Mouse (Mus musculus): ENCODE results near the gene Rbfox1. TPM values are rescaled to one million over a fixed set of nuclear protein-coding genes. Genes with fewer than 3 reads are reported as not detected.
A peak's percentile ranks its signal among the peaks of the same experiment; 100 is the strongest.

The Rbfox1 gene
- total RNA-seq, 2 experiments from 2014 or later = 120 to 127 TPM

DNA sequence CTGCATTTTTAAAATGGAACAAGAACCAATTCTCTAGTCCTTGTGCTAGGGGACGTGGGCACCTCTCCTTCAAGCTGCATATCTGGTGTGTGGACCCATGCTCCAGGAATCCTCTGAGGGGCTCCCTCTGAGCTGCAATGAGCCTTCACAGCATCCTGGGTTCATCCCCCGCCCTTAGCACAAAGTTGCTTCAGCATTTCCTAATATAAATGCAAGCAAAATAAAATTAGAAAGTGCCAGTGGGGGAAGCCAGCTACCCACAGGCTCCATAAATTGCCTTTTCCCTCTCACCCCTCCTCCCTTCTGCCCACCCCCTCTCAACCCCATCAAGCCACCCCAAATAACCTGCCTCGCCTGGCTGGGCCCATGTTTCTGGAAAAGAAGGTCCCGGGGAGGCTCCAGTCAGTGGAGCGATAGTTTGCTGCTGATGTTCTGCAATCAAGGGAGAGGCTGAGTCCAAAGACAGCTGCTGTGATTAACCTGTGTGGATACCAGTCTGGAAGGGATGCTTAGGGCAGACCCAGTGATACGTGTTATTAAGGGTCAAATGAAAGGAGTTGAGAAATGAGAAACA lies 1070.0 kb downstream of the Rbfox1 start:
- intact Hi-C loops (cut with DNase I; ENCODE audit: low total_unique reads) = no loop called here
- no peak for DNase-seq

DNA sequence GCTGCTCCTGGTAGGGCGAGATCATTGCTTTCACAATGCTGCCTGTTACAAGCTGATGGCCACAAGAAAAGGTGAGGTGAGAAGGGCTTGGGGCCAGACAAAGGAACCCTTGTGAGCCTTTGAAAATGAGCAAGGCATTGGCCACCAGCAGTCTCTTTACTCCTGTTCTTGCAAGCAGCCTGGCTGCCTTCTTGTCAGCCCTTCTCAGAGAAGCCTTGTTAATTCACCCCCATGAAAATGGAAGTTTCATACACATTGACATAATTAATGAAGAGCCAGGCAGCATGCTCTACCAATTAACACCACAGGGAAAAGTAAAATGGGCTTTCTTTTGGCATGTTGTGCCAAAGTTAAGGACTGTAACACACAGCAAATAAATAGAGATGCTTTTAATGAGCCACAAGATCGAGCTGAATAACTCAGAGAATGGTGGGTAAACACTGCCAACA lies 1076.8 kb downstream of the Rbfox1 start:
- no peak for DNase-seq
- intact Hi-C loops (cut with DNase I; ENCODE audit: low total_unique reads) = no loop called here

DNA sequence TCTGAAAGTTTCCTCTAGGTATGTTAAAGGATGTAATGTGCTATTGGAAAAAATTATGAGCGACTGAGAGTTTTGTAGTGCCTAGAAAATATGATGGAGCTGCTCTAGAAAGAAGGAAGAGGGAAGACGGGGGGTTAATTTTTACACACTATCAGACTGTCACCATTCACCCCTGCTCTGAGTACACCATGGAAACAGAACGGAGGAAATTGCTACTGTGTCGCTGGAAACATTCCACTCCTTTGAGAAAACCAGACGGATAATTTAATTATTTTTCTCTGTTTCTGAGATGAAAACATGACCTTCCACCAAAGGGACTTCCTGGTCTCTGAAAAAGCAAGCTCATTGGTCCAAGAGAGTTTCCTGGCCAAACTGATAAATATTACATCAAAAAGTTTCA lies 1077.4 kb downstream of the Rbfox1 start:
- intact Hi-C loops (cut with DNase I; ENCODE audit: low total_unique reads) = no loop called here
- DNase-seq = no peak

DNA sequence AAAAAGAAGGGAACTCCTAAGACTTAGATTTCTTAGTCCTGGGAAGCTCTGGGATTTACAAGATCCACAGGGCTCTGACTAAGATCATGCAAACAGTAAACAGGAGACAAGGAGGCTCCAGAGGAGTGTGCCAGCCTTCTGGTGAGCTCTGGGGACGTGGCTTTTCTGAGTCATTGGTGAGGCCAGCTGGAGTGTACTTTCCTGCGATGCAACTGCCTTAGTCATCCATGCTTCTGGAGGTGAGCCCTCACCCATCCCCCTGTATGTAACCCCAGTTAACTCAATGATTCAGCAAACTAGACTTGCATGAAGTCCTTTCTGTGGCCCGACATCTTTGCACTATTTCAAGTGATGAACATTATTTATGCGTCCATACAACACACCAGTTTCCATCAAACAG lies 1078.4 kb downstream of the Rbfox1 start:
- DNase-seq = no peak
- intact Hi-C loops (cut with DNase I; ENCODE audit: low total_unique reads) = no loop called here

- intact Hi-C loops (cut with DNase I; ENCODE audit: low total_unique reads) = no loop called here
- DNase-seq = no peak
Observed at GRCm38 (mm10) chr16:6964720-6965583, 1079.8 kb downstream of the Rbfox1 start.

- intact Hi-C loops (cut with DNase I; ENCODE audit: low total_unique reads) = no loop called here
- no peak for DNase-seq
Observed at GRCm38 (mm10) chr16:6969986-6970385, 1084.8 kb downstream of the Rbfox1 start.

DNA sequence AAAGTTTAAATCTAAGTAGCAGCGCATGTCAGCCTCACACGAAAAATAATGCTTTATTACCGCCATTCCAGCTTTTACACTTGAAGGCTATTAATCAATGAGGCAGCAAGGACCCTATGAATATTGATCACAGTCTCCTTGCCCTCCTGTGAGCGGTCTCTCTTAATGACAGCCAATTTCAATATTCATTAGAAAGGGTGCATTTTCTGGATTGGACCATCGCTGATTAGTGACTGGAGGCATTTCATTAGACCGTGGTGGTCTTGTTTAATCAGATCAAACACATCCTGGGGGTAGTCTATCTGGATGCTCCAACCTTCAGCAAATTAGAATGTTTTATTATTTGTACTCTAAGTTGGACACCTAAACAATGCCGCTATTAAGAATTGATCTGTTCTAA lies 1091.2 kb downstream of the Rbfox1 start:
- no peak for DNase-seq
- intact Hi-C loops (cut with DNase I; ENCODE audit: low total_unique reads) = no loop called here

DNA sequence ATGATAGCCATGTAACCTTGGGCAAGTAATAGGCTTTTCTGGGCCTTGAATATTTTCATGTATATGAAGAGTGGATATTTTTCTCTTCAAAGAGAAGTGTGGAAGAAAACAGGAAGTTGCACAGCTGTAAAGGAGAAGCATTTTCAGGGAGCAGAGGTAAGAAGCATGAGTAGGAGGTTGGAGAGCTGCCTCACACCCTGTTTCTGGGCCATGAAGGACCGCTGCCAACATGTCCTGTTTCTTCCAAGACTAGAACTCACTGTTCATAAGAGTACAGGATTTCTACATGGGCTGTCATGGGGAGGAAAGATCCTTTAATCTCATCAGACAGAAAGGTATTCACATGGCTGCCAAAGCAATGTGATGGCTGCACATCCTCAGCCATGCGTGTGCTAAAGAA lies 1098.8 kb downstream of the Rbfox1 start:
- DNase-seq = no peak
- intact Hi-C loops (cut with DNase I; ENCODE audit: low total_unique reads) = no loop called here

- DNase-seq = no peak
- intact Hi-C loops (cut with DNase I; ENCODE audit: low total_unique reads) = no loop called here
Observed at GRCm38 (mm10) chr16:6986031-6986430, 1100.9 kb downstream of the Rbfox1 start.

DNA sequence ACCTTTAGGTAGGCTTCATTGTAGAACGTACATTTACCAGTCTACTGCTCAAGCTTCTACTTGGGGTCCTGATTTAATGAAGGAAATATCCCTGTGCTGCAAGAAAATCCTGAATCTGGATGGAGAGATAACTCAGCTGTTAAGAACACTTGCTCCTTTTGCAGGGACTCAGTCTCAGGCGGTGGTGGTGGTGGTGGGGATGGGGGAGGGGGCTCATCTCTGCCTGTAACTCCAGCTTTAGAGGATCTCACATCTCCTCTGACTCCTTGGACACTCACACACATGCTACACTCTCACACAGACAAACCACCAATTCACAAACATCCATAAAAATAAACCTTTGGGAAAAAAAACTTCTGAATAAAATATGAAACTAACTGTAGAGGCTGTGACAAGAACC lies 1101.3 kb downstream of the Rbfox1 start:
- intact Hi-C loops (cut with DNase I; ENCODE audit: low total_unique reads) = no loop called here
- DNase-seq = no peak

GRCm38 (mm10) chr16:6992251-6992650 lies 1107.1 kb downstream of the Rbfox1 start:
- intact Hi-C loops (cut with DNase I; ENCODE audit: low total_unique reads) = no loop called here
- DNase-seq = no peak

GRCm38 (mm10) chr16:6993180-6993579 lies 1108.0 kb downstream of the Rbfox1 start:
- no peak for DNase-seq
- intact Hi-C loops (cut with DNase I; ENCODE audit: low total_unique reads) = no loop called here

DNA sequence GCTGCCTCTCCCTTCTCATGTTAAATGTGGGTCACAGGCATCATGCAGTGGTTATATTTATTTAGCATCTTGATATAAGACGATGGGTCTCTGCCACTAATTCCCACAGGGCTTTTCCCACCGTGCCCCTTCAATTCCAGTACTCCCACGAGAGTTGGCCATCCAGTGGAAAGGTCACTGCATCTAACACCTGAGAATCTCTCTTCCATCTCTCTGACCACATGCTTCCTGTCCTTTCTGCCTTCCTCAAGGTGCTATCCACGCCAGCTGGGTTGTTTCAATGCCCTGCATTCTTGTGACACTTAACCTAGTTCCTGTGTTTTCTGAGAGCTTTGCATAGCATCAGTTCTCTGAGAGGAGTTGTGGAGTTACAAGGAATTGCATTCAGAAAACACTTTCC lies 1112.0 kb downstream of the Rbfox1 start:
- DNase-seq = no peak
- intact Hi-C loops (cut with DNase I; ENCODE audit: low total_unique reads) = no loop called here

DNA sequence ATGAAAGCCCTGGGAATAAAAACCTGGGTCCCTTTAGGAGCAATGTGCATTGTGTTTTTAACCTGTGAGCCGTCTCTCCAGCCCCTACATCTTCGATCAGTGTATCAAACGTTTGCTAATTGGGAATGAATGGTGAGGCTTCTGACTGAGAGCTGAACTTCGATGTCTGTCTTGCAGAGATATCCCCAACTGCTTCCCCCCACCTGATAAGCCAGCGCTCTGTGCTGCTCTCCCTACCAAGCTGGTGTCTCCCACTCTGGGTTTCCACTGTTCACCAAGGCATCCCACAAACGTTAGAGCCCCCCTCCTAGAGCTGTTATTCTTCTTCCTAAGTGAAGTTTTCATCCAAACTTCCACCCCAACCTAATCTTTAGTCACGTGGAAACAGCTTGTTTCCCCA lies 1112.7 kb downstream of the Rbfox1 start:
- DNase-seq = no peak
- intact Hi-C loops (cut with DNase I; ENCODE audit: low total_unique reads) = no loop called here

DNA sequence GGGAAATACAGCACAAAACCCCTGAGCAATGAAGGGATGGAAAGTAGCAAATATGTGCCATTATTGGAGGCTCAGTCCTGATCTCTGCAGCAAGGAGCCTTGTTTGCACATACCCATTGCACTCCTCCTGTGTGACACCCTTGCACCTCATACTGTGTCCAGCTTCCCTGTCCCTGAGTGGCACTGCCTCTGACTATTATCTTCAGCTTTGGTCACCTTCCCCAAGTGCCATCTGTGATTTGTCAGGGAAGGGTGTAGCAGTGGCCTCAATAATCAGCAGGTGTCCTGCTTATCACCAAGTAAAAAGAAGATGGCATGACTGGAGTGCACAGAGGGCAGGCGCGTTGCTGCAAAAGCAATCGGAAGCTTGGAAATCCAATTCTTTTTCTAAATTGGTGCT lies 1119.4 kb downstream of the Rbfox1 start:
- intact Hi-C loops (cut with DNase I; ENCODE audit: low total_unique reads) = no loop called here
- DNase-seq = no peak

GRCm38 (mm10) chr16:7005478-7005877 lies 1120.3 kb downstream of the Rbfox1 start:
- DNase-seq = peak; percentile 12
- intact Hi-C loops (cut with DNase I; ENCODE audit: low total_unique reads) = no loop called here

- no peak for DNase-seq
- intact Hi-C loops (cut with DNase I; ENCODE audit: low total_unique reads) = no loop called here
Observed at GRCm38 (mm10) chr16:7017310-7017709, 1132.2 kb downstream of the Rbfox1 start.

GRCm38 (mm10) chr16:7034231-7034630 lies 1149.1 kb downstream of the Rbfox1 start:
- intact Hi-C loops (cut with DNase I; ENCODE audit: low total_unique reads) = no loop called here
- no peak for DNase-seq

DNA sequence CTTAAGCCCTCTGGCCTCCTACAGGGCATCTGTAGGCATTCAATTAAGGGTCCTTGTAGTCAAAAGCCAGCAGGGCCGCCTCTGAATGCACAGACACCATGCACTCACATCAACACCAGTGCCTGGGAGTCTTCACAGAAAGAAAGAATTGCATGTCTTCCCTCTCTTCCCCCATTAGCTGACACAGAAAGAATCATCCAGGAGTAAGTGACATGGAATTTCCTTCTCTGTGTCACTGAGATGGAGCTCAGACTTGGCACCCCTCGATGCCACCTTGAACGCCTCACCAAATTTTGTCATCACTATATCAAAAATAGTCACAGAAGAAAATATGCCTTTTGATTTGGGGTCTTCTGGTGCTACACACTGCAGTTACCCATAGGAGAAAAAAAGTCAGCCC lies 1151.4 kb downstream of the Rbfox1 start:
- no peak for DNase-seq
- intact Hi-C loops (cut with DNase I; ENCODE audit: low total_unique reads) = no loop called here

DNA sequence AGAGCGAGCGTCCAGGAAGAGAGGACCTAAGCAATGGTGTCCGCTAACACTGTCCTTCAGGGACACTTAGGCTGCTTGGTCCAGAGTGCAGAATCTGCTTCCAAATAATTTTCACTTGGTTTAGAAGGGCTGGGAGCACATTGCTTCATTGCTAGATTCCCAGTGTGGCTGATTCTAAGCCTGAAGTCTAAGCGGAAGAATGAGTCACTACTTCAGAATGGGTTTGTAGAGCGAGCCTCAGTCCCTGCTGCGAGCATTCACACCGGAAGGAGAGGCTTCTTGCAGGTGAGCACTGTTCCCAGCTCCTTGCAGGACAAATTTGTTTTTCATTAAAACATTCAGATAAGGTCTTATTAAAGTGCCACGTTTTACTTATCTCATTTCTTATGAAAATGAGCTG lies 1151.8 kb downstream of the Rbfox1 start:
- DNase-seq = no peak
- intact Hi-C loops (cut with DNase I; ENCODE audit: low total_unique reads) = no loop called here

DNA sequence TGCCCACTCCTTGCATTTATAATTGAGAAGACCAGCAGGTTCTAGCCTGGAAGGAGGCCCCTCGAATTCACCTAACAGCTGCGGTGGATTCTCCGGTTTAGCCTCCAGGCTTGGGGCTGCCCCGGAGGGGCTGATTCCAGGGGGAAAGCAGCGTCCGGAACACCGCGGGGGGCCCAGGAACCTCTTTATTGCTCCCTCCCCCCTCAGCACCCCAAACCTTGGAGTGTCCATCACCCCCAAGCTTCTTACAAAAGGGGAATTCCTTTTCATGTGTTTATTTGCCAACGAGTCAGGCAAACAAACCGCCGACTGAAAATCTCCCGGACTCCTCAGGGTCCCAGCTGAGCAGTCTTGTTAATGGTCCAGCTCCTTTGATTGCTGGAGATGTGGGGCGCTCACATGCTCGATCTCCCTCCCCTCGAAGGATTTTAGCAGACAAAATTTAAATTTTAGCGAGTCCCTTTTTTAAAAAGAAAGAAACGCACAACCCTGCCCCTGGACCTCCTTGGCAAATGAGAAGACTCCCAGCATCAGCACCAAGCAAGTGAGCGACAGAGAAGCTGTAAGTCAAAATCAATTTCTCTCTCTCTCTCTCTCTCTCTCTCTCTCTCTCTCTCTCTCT lies 1153.6 kb downstream of the Rbfox1 start:
- intact Hi-C loops (cut with DNase I; ENCODE audit: low total_unique reads) = no loop called here

More for the DNA sequence above, 1153.6 kb downstream of the Rbfox1 start:
- DNase-seq = no peak
